Mouse (Mus musculus): ENCODE measurements around the gene Nup214.

The Nup214 gene

GRCm38 (mm10) chr2:31974141-31974808 lies at the start of gene Nup214:
Gene Nup214 (plus strand): TSS chr2:31974436.
- DNase-seq (ENCODE audit: extremely low read depth, low read depth), result peak; percentile 95

GRCm38 (mm10) chr2:31924811-31925210 lies 49.4 kb upstream of the Nup214 start:
- DNase-seq (ENCODE audit: extremely low read depth, low read depth), result no peak

GRCm38 (mm10) chr2:31925936-31926335 lies 48.3 kb upstream of the Nup214 start:
- no peak for DNase-seq (ENCODE audit: extremely low read depth, low read depth)

- no peak for DNase-seq (ENCODE audit: extremely low read depth, low read depth)
These were observed 44.6 kb upstream of the Nup214 start for GRCm38 (mm10) chr2:31929664-31930063.

- DNase-seq (ENCODE audit: extremely low read depth, low read depth), result no peak
These were observed 39.7 kb upstream of the Nup214 start for GRCm38 (mm10) chr2:31934551-31934950.

- DNase-seq (ENCODE audit: extremely low read depth, low read depth), result no peak
These were observed 39.2 kb upstream of the Nup214 start for GRCm38 (mm10) chr2:31935054-31935453.

- DNase-seq (ENCODE audit: extremely low read depth, low read depth), result no peak
These were observed 35.9 kb upstream of the Nup214 start for GRCm38 (mm10) chr2:31938298-31938697.

GRCm38 (mm10) chr2:31943011-31943410 lies 31.2 kb upstream of the Nup214 start:
- no peak for DNase-seq (ENCODE audit: extremely low read depth, low read depth)

GRCm38 (mm10) chr2:31945580-31945979 lies 28.7 kb upstream of the Nup214 start:
- no peak for DNase-seq (ENCODE audit: extremely low read depth, low read depth)

- DNase-seq (ENCODE audit: extremely low read depth, low read depth), result no peak
These were observed 25.8 kb upstream of the Nup214 start for GRCm38 (mm10) chr2:31948392-31948791.

GRCm38 (mm10) chr2:31948801-31949200 lies 25.4 kb upstream of the Nup214 start:
- no peak for DNase-seq (ENCODE audit: extremely low read depth, low read depth)

GRCm38 (mm10) chr2:31950058-31950871 lies 24.0 kb upstream of the Nup214 start, which contains the start of gene Aif1l:
Gene Aif1l (plus strand): TSS chr2:31950139.
- DNase-seq (ENCODE audit: extremely low read depth, low read depth), result no peak

GRCm38 (mm10) chr2:31950966-31951365 lies 23.3 kb upstream of the Nup214 start:
- DNase-seq (ENCODE audit: extremely low read depth, low read depth), result no peak

GRCm38 (mm10) chr2:31952236-31952635 lies 22.0 kb upstream of the Nup214 start:
- no peak for DNase-seq (ENCODE audit: extremely low read depth, low read depth)

- no peak for DNase-seq (ENCODE audit: extremely low read depth, low read depth)
These were observed 21.5 kb upstream of the Nup214 start for GRCm38 (mm10) chr2:31952725-31953124.

GRCm38 (mm10) chr2:31953687-31954086 lies 20.5 kb upstream of the Nup214 start:
- no peak for DNase-seq (ENCODE audit: extremely low read depth, low read depth)

- DNase-seq (ENCODE audit: extremely low read depth, low read depth), result no peak
These were observed 19.5 kb upstream of the Nup214 start for GRCm38 (mm10) chr2:31954779-31955181.

- DNase-seq (ENCODE audit: extremely low read depth, low read depth), result no peak
These were observed 18.6 kb upstream of the Nup214 start for GRCm38 (mm10) chr2:31955686-31956085.

GRCm38 (mm10) chr2:31957211-31957610 lies 17.0 kb upstream of the Nup214 start:
- DNase-seq (ENCODE audit: extremely low read depth, low read depth), result no peak

- DNase-seq (ENCODE audit: extremely low read depth, low read depth), result no peak
These were observed 13.2 kb upstream of the Nup214 start for GRCm38 (mm10) chr2:31960986-31961385.

GRCm38 (mm10) chr2:31961791-31962222 lies 12.4 kb upstream of the Nup214 start:
- no peak for DNase-seq (ENCODE audit: extremely low read depth, low read depth)

- DNase-seq (ENCODE audit: extremely low read depth, low read depth), result no peak
These were observed 11.6 kb upstream of the Nup214 start for GRCm38 (mm10) chr2:31962501-31963224.

All from MEL-GATA-1-ER (cell line).